Mouse (Mus musculus) MEL (cell line): ENCODE measurements around the gene Jup.

Source experiments
- GATA1 ChIP-seq: IDR thresholded peaks from 2 replicates; pipeline ENCODE4 v1.6.1; 2011; ENCODE audit warnings: low read depth, low read length, improper control_type of control experiment
- MAX ChIP-seq: IDR thresholded peaks from 2 replicates; pipeline ENCODE4 v1.6.1; 2011; ENCODE audit warnings: low read length, improper control_type of control experiment
- MXI1 ChIP-seq: IDR thresholded peaks from 2 replicates; pipeline ENCODE4 v1.6.1; 2011; ENCODE audit warnings: mild to moderate bottlenecking, low read depth, low read length, improper control_type of control experiment
- MYC ChIP-seq: IDR thresholded peaks from 2 replicates; pipeline ENCODE4 v1.6.1; 2011; ENCODE audit warnings: low read depth, mild to moderate bottlenecking, low read length, improper control_type of control experiment, moderate library complexity
- POLR2A ChIP-seq, 2 experiments: IDR thresholded peaks; 2 replicates each; pipeline ENCODE4 v1.6.1; 2011 to 2012; ENCODE audit warnings: low read length in 2 of 2, mild to moderate bottlenecking in 2 of 2, control low read depth in 1 of 2, improper control_type of control experiment in 1 of 2, low read depth in 1 of 2, moderate library complexity in 1 of 2; ENCODE audit not compliant: control insufficient read depth in 1 of 2, insufficient read depth in 1 of 2, poor library complexity in 1 of 2
- RCOR1 ChIP-seq: IDR thresholded peaks from 2 replicates; pipeline ENCODE4 v1.6.1; 2012; ENCODE audit warnings: low read depth, mild to moderate bottlenecking, inconsistent platforms, low read length, improper control_type of control experiment
- ZNF384 ChIP-seq: IDR thresholded peaks from 2 replicates; pipeline ENCODE4 v1.6.1; 2012; ENCODE audit warnings: low read depth, mild to moderate bottlenecking, inconsistent platforms, low read length, improper control_type of control experiment

DNA sequence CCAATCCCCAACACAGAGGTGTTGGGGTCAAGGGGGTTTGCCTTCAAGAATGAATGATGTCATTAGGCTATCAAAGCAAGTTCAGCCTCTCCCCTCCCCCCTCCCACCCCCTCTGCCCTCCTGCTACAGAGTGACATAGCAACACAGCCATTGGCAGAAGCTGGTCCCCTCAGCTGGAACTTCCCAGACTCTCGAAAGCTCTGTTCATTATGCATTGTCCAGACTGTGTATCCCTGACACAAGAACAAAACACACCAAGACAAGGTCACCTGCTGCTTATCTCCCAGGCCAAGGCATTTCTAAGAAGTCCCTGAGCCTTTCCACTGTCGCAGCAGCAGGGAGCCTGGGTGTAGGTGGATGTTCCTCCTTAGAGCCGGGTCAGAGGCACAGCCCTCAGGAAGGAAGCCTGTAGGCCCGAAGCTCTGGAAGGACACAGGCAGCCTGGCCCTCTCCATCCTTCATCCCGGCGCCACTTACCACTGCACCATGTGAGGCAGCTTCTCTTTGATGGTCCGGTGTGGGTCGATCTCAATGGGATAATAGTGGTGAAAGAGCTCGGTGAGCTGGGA lies 38.2 kb upstream of the Jup start:
- no peak for TF ChIP-seq MXI1
- TF ChIP-seq RCOR1, result no peak
- TF ChIP-seq MYC, result no peak
- TF ChIP-seq POLR2A (IDR thresholded peaks at IDR 0.05; ENCODE audit: control insufficient read depth in 1 of 2, insufficient read depth in 1 of 2, low read depth in 1 of 2, low read length in 2 of 2, poor library complexity in 1 of 2), result no peak
- no peak for TF ChIP-seq GATA1
- TF ChIP-seq MAX, result no peak
- TF ChIP-seq ZNF384, result no peak
